Mouse (Mus musculus): ENCODE results near the gene Galnt6.

The Galnt6 gene

GRCm38 (mm10) chr15:100754805-100755497 lies 25.8 kb upstream of the Galnt6 start:
- peak; percentile 72 for DNase-seq (ENCODE audit: low read depth, low spot score)

GRCm38 (mm10) chr15:100754041-100754440 lies 24.9 kb upstream of the Galnt6 start:
- DNase-seq (ENCODE audit: low read depth, low spot score): no peak

GRCm38 (mm10) chr15:100753045-100753444 lies 23.9 kb upstream of the Galnt6 start:
- no peak for DNase-seq (ENCODE audit: low read depth, low spot score)

- no peak for DNase-seq (ENCODE audit: low read depth, low spot score)
Observed at GRCm38 (mm10) chr15:100752439-100752838, 23.3 kb upstream of the Galnt6 start.

- DNase-seq (ENCODE audit: low read depth, low spot score): no peak
Observed at GRCm38 (mm10) chr15:100749751-100750538, 20.8 kb upstream of the Galnt6 start.

GRCm38 (mm10) chr15:100748584-100748983 lies 19.4 kb upstream of the Galnt6 start:
- DNase-seq (ENCODE audit: low read depth, low spot score): no peak

- peak; percentile 47 for DNase-seq (ENCODE audit: low read depth, low spot score)
Observed at GRCm38 (mm10) chr15:100747121-100747963, 18.2 kb upstream of the Galnt6 start.

GRCm38 (mm10) chr15:100746478-100747120 lies 17.4 kb upstream of the Galnt6 start:
- DNase-seq (ENCODE audit: low read depth, low spot score): no peak

GRCm38 (mm10) chr15:100743238-100743637 lies 14.1 kb upstream of the Galnt6 start:
- DNase-seq (ENCODE audit: low read depth, low spot score): peak; percentile 24

- DNase-seq (ENCODE audit: low read depth, low spot score): no peak
Observed at GRCm38 (mm10) chr15:100739442-100739841, 10.3 kb upstream of the Galnt6 start.

GRCm38 (mm10) chr15:100738351-100738781 lies 9.2 kb upstream of the Galnt6 start:
- DNase-seq (ENCODE audit: low read depth, low spot score): no peak

GRCm38 (mm10) chr15:100737667-100738066 lies 8.5 kb upstream of the Galnt6 start:
- DNase-seq (ENCODE audit: low read depth, low spot score): peak; percentile 48

- no peak for DNase-seq (ENCODE audit: low read depth, low spot score)
Observed at GRCm38 (mm10) chr15:100735953-100736300, 6.8 kb upstream of the Galnt6 start.

GRCm38 (mm10) chr15:100735095-100735952 lies 6.1 kb upstream of the Galnt6 start:
- DNase-seq (ENCODE audit: low read depth, low spot score): no peak

GRCm38 (mm10) chr15:100732580-100732979 lies 3.4 kb upstream of the Galnt6 start:
- peak; percentile 15 for DNase-seq (ENCODE audit: low read depth, low spot score)

- DNase-seq (ENCODE audit: low read depth, low spot score): no peak
Observed at GRCm38 (mm10) chr15:100731081-100731480, 1.9 kb upstream of the Galnt6 start.

GRCm38 (mm10) chr15:100728586-100728985 lies 590 bp downstream of the Galnt6 start:
- no peak for DNase-seq (ENCODE audit: low read depth, low spot score)

- peak; percentile 5 for DNase-seq (ENCODE audit: low read depth, low spot score)
Observed at GRCm38 (mm10) chr15:100727834-100728233, 1.3 kb downstream of the Galnt6 start.

GRCm38 (mm10) chr15:100726721-100727120 lies 2.5 kb downstream of the Galnt6 start:
- DNase-seq (ENCODE audit: low read depth, low spot score): no peak

- DNase-seq (ENCODE audit: low read depth, low spot score): no peak
Observed at GRCm38 (mm10) chr15:100723505-100723904, 5.7 kb downstream of the Galnt6 start.

GRCm38 (mm10) chr15:100722564-100722963 lies 6.6 kb downstream of the Galnt6 start:
- DNase-seq (ENCODE audit: low read depth, low spot score): no peak
